Mouse (Mus musculus) urinary bladder, postnatal 0 days (tissue): ENCODE measurements around the gene Fcrla. TPM values are rescaled to one million over a fixed set of nuclear protein-coding genes. Genes with fewer than 3 reads are reported as not detected.

Source experiments
- polyA plus RNA-seq: library from polyadenylated mRNA; unstranded; fragments of >200 nt; fragmentation: Nextera tagmentation; extraction: Ambion mirVana; gene quantifications from 2 replicates; pipeline ENCODE4 v1.2.1, GENCODE M21; 2015

Fcrla gene
- polyA plus RNA-seq, result not detected in 2 replicates

GRCm38 (mm10) chr1:170927378-170927777 lies at the start of gene Fcrla:
TSS of gene Fcrla (minus strand) at chr1:170927583.

GRCm38 (mm10) chr1:170976447-170976846 lies 49.1 kb upstream of the Fcrla start, which contains the start of gene Fcgr2b:
TSS of gene Fcgr2b (minus strand) at chr1:170976547.

GRCm38 (mm10) chr1:170912891-170913615 lies 14.3 kb downstream of the Fcrla start, which contains the start of gene Fcrlb:
TSS of gene Fcrlb (minus strand) at chr1:170912941.

GRCm38 (mm10) chr1:170884978-170885561 lies 42.3 kb downstream of the Fcrla start, which contains the start of the genes Gm26620 and Dusp12:
TSS of gene Gm26620 (plus strand) at chr1:170885065.
TSS of gene Dusp12 (minus strand) at chr1:170885540.

GRCm38 (mm10) chr1:170867691-170868105 lies 59.7 kb downstream of the Fcrla start, which contains the start of gene Atf6:
TSS of gene Atf6 (minus strand) at chr1:170867771.

Other genes starting within 250 kb of the Fcrla start
- gene Atf6, start 59.8 kb downstream of the Fcrla start, polyA plus RNA-seq, result 5.2 and 5.7 TPM in 2 replicates
- 0.81 and 1.2 TPM in 2 replicates for gene Gm26620, start 42.5 kb downstream of the Fcrla start, polyA plus RNA-seq
- gene Dusp12, start 42.0 kb downstream of the Fcrla start, polyA plus RNA-seq, result 19.7 and 21.8 TPM in 2 replicates
- gene Fcrlb, start 14.6 kb downstream of the Fcrla start, polyA plus RNA-seq, result 0.53 TPM in 1 of 2 replicates, not detected in the other
- gene Fcgr2b, start 49.0 kb upstream of the Fcrla start, polyA plus RNA-seq, result 10.2 and 22.7 TPM in 2 replicates
- 3.7 and 8.1 TPM in 2 replicates for gene Fcgr4, start 91.3 kb upstream of the Fcrla start, polyA plus RNA-seq
- 37.7 and 90.2 TPM in 2 replicates for gene Fcgr3, start 137.4 kb upstream of the Fcrla start, polyA plus RNA-seq
- gene Cfap126, start 186.3 kb upstream of the Fcrla start, polyA plus RNA-seq, result 1.4 and 1.5 TPM in 2 replicates
- gene Sdhc, start 223.0 kb upstream of the Fcrla start, polyA plus RNA-seq, result 266 and 286 TPM in 2 replicates
- 1.6 and 1.7 TPM in 2 replicates for gene Mpz, start 223.1 kb upstream of the Fcrla start, polyA plus RNA-seq